Comparison of ENCODE assay signal across 13 mouse cellular contexts in the genomic region with DNA sequence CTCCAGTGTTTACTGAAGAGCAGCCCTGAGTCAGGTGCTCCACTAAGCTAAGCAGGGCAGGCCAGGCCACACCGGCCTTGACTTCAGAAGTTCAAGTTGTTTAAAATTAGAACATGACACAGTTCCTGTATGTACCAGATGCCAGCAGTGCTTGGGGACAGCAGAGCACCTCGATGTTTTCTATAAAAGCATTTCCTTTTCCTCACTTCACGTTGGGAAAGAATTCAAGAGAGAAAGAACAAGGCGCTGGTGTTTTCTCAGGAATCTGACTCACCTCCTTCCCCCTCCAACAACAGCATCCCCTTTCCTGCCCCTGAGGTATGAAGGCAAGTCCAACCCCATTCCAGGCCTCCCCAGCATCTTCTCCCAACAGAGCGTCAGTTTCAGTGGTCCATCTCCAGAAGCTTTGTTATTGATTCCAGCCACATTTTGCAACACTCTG.
DNase-seq lines count a peak whose midpoint lies in the region; ATAC-seq and TF ChIP-seq lines count a peak whose summit lies in the region.
"Had no signal": no experiment of that assay in that cellular context is flagged by ENCODE, and none has a peak within 500 bp of the region (broad histone marks: within the 10 kb centered on the region; RNA-seq: fewer than 3 reads in every experiment).

No protein-coding gene starts in this region.

- no peak for ATAC-seq in midbrain, embryonic 11.5 days (ENCODE audit: low FRiP score)
- no peak for ATAC-seq in midbrain, embryonic 13.5 days
- 0 out of 2 replicates have a peak, but pooled peaks have one; percentile 36 for ATAC-seq in embryonic facial prominence, embryonic 15.5 days (ENCODE audit: insufficient number of reproducible peaks, low FRiP score, low TSS enrichment, low read depth)

- no peak overlapping the region for H3K4me2 ChIP-seq in midbrain, embryonic 11.5 days
- H3K4me2 ChIP-seq in midbrain, embryonic 13.5 days (replicated peaks), result no peak overlapping the region
- no peak overlapping the region for H3K4me2 ChIP-seq in embryonic facial prominence, embryonic 15.5 days (replicated peaks)
- H3K4me2 ChIP-seq: neural tube, embryonic 13.5 days had no signal

- no peak overlapping the region for H3K9ac ChIP-seq in midbrain, embryonic 11.5 days (ENCODE audit: low read length)
- H3K9ac ChIP-seq in midbrain, embryonic 13.5 days (replicated peaks), result no peak overlapping the region
- H3K9ac ChIP-seq in embryonic facial prominence, embryonic 15.5 days, result no peak overlapping the region
- H3K9ac ChIP-seq: neural tube, embryonic 13.5 days had no signal

- H3K27ac ChIP-seq in kidney, adult 2 months (ENCODE audit: insufficient read depth, low read depth, low read length), result peak overlapping the region; percentile 36; the same call in 1 of the 2 replicates
- no peak overlapping the region for H3K27ac ChIP-seq in midbrain, embryonic 11.5 days (ENCODE audit: low read depth, low read length)
- no peak overlapping the region for H3K27ac ChIP-seq in midbrain, embryonic 13.5 days
- peak overlapping the region; percentile 76; the same call in 1 of the 2 replicates for H3K27ac ChIP-seq in embryonic facial prominence, embryonic 15.5 days (replicated peaks)
- H3K27ac ChIP-seq: forebrain, embryonic 10.5 days had no signal

- peak; percentile 31 for DNase-seq in kidney, adult 2 months
- DNase-seq in kidney, adult 8-10 months, result no peak
- peak; percentile 73 for DNase-seq in midbrain, embryonic 11.5 days (ENCODE audit: low spot score, missing footprints)
- peak; percentile 46 for DNase-seq in heart, postnatal 4 days
- no peak for DNase-seq in thymus, postnatal 0 days (ENCODE audit: low spot score)
- DNase-seq in layer of hippocampus, adult 9-11 months, result no peak
- DNase-seq: cerebellum, postnatal 14 days; spleen, adult 18-20 months had no signal

- no peak for TF ChIP-seq POLR2A in kidney, adult 2 months (IDR thresholded peaks at IDR 0.05; ENCODE audit: low read depth, low read length)

- no peaks in the 10 kb centered on the region for H3K36me3 ChIP-seq in kidney, adult 2 months (ENCODE audit: control insufficient read depth, insufficient read depth, low read length)
- no peaks in the 10 kb centered on the region for H3K36me3 ChIP-seq in midbrain, embryonic 11.5 days (ENCODE audit: control insufficient read depth, insufficient read depth, low read length)
- H3K36me3 ChIP-seq in midbrain, embryonic 13.5 days, result no peaks in the 10 kb centered on the region
- H3K36me3 ChIP-seq in embryonic facial prominence, embryonic 15.5 days, result no peaks in the 10 kb centered on the region
- H3K36me3 ChIP-seq: forebrain, embryonic 10.5 days; neural tube, embryonic 13.5 days had no signal

- TF ChIP-seq CTCF in kidney, adult 2 months (conservative IDR thresholded peaks at IDR 0.05; ENCODE audit: insufficient read depth, insufficient read length, low read depth, low read length), result no peak

- H3K27me3 ChIP-seq in kidney, adult 2 months (replicated peaks; ENCODE audit: control insufficient read depth, insufficient read depth, low read length), result no peaks in the 10 kb centered on the region
- H3K27me3 ChIP-seq in midbrain, embryonic 11.5 days (ENCODE audit: control insufficient read depth, insufficient read depth, low read length), result no peaks in the 10 kb centered on the region
- H3K27me3 ChIP-seq in midbrain, embryonic 13.5 days, result no peaks in the 10 kb centered on the region
- no peaks in the 10 kb centered on the region for H3K27me3 ChIP-seq in embryonic facial prominence, embryonic 15.5 days
- H3K27me3 ChIP-seq: megakaryocyte, embryonic 14.5 days; neural tube, embryonic 13.5 days had no signal

- no peak overlapping the region for H3K4me3 ChIP-seq in kidney, adult 2 months (ENCODE audit: insufficient read depth, low read depth, low read length)
- H3K4me3 ChIP-seq in midbrain, embryonic 11.5 days (ENCODE audit: low read depth, low read length), result no peak overlapping the region
- no peak overlapping the region for H3K4me3 ChIP-seq in midbrain, embryonic 13.5 days (replicated peaks)
- H3K4me3 ChIP-seq in embryonic facial prominence, embryonic 15.5 days (replicated peaks), result no peak overlapping the region
- H3K4me3 ChIP-seq: forebrain, embryonic 10.5 days; megakaryocyte, embryonic 14.5 days; neural tube, embryonic 13.5 days had no signal

- no peaks in the 10 kb centered on the region for H3K9me3 ChIP-seq in midbrain, embryonic 11.5 days (ENCODE audit: control insufficient read depth, low read length)
- no peaks in the 10 kb centered on the region for H3K9me3 ChIP-seq in midbrain, embryonic 13.5 days
- H3K9me3 ChIP-seq in embryonic facial prominence, embryonic 15.5 days (replicated peaks), result no peaks in the 10 kb centered on the region
- H3K9me3 ChIP-seq: forebrain, embryonic 10.5 days; megakaryocyte, embryonic 14.5 days; neural tube, embryonic 13.5 days had no signal

- peaks cover 21% of the 10 kb centered on the region for H3K4me1 ChIP-seq in kidney, adult 2 months (ENCODE audit: control insufficient read depth, insufficient read depth, low read length)
- no peaks in the 10 kb centered on the region for H3K4me1 ChIP-seq in midbrain, embryonic 11.5 days (ENCODE audit: control insufficient read depth, insufficient read depth, low read length)
- no peaks in the 10 kb centered on the region for H3K4me1 ChIP-seq in midbrain, embryonic 13.5 days (replicated peaks)
- H3K4me1 ChIP-seq in embryonic facial prominence, embryonic 15.5 days, result peaks cover 23% of the 10 kb centered on the region
- H3K4me1 ChIP-seq: megakaryocyte, embryonic 14.5 days had no signal

- 42% methylated on average over 5 of the region's 5 CpGs for WGBS in kidney, adult 2 months
- WGBS in midbrain, embryonic 11.5 days, result 74% methylated on average over 5 of the region's 5 CpGs
- WGBS in midbrain, embryonic 13.5 days, result 84% methylated on average over 5 of the region's 5 CpGs
- 13% methylated on average over 5 of the region's 5 CpGs for WGBS in embryonic facial prominence, embryonic 15.5 days

Comparison
In these comparisons a context has a peak if more than half of its experiments do, and no peak if none do; other contexts are left out.
1. DNase-seq: peak in kidney, adult 2 months (single experiment), midbrain, embryonic 11.5 days (single experiment) and heart, postnatal 4 days (single experiment); none in kidney, adult 8-10 months (0 of 2), thymus, postnatal 0 days (single experiment) and layer of hippocampus, adult 9-11 months (single experiment).
2. H3K27ac ChIP-seq: peak in kidney, adult 2 months (single experiment) and embryonic facial prominence, embryonic 15.5 days (single experiment); none in midbrain, embryonic 11.5 days (single experiment) and midbrain, embryonic 13.5 days (single experiment).